Mouse (Mus musculus): ENCODE data around the gene Agtr1a.

The Agtr1a gene

GRCm38 (mm10) chr13:30336148-30336801 lies at the start of gene Agtr1a:
Agtr1a (plus strand) TSS chr13:30336441.
- DNase-seq (ENCODE audit: low read depth, low spot score) = peak; percentile 69

DNA sequence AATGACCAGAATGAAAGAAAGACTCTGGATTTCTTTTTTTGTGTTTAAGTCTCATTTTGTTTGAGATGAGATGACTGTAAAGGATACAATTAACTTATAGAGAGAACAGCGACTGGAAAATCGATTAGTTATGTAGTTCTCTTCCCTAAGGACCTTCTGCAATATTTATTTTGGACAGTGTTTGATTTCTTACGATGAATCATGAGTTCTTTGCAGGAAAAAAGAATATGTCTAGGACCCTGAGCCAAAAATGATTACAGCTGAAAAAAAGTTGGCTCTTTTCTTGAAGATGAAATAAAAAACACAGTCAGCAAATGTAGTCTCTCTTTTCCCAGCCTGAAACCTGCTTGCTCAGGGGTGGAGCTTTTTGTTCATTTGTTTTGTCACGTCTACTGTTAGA lies 26.0 kb upstream of the Agtr1a start:
- DNase-seq (ENCODE audit: low read depth, low spot score) = no peak

GRCm38 (mm10) chr13:30324669-30325346 lies 11.4 kb upstream of the Agtr1a start:
- no peak for DNase-seq (ENCODE audit: low read depth, low spot score)

DNA sequence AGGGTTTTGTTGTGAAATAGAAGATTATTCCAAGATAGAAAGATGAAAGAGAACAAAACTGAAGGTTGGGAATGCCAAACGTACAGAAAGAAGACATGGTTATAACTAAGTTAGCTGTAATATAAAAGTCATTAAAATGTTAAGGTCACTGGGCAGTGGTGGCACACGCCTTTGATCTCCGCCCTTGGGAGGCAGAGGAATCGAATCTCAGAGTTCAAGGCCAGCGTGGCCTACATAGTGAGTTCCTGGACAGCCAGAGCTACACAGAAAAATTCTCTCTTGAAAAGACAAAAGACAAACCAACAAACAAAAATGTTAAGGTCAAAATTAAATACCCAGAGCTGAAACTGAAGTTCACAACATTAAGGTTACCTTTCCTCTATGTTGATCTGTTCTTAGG lies 5.2 kb upstream of the Agtr1a start:
- no peak for DNase-seq (ENCODE audit: low read depth, low spot score)

DNA sequence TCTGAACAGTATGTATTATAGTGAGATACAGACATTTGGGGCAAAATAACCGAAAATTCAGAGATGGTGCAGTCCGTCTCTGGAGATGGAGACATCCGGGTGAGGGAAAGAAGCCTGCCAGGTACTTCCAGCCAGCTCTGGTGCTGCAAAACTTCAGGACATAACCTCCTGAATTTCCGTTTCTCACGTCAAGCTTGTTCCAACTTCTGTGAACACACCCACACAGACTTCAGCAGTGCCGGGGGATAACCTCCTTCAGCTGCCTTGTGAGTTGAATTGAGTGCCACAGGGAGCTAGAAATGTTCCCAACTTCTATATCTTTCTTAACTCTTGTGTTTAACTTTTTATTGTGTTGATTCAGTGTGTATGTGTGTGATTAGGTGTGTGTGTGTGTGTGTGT lies 4.4 kb upstream of the Agtr1a start:
- no peak for DNase-seq (ENCODE audit: low read depth, low spot score)

GRCm38 (mm10) chr13:30332581-30332980 lies 3.7 kb upstream of the Agtr1a start:
- DNase-seq (ENCODE audit: low read depth, low spot score) = no peak

- DNase-seq (ENCODE audit: low read depth, low spot score) = no peak
Observed at GRCm38 (mm10) chr13:30334667-30335066, 1.6 kb upstream of the Agtr1a start.

DNA sequence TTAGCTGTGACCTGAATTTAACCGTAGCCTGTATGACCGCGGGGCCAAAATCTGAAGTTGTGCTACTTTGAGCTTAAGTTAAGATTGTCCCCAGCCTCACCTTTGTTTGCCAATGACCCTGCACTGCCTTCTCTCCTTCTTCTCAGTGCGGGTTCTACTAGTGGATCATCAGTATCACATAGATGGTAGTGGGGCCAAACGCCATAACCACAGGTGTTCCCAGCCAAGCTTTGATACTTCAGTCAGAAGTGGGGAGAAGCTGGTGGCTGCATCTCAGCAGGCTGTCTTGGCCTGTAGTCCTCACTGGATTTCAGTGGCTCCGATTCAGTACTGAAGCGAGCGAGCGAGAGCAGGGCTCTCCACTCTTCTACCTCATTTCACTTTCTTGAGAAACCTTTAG lies 672 bp downstream of the Agtr1a start:
- DNase-seq (ENCODE audit: low read depth, low spot score) = peak; percentile 6

- no peak for DNase-seq (ENCODE audit: low read depth, low spot score)
Observed at GRCm38 (mm10) chr13:30337646-30338045, 1.4 kb downstream of the Agtr1a start.

DNA sequence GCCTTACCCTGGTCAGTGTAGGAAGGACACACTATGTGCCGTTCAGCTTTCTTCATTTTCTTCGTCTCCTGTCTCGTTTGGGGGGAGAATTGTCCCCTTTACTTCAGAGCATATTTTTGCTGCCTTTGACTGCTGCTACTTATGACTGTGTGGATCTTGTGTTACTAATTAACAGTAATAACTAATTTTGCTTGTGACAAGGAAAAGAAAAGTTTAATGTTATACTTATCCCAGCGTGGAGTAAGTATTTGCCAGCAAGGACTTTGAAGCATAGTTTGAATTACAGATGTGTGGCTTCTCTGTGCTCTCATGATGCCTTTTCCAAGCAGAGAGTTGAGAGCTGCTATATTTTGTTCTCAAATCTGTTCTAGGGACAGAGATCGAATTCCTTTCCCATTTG lies 2.3 kb downstream of the Agtr1a start:
- DNase-seq (ENCODE audit: low read depth, low spot score) = no peak

GRCm38 (mm10) chr13:30339927-30340326 lies 3.7 kb downstream of the Agtr1a start:
- no peak for DNase-seq (ENCODE audit: low read depth, low spot score)

DNA sequence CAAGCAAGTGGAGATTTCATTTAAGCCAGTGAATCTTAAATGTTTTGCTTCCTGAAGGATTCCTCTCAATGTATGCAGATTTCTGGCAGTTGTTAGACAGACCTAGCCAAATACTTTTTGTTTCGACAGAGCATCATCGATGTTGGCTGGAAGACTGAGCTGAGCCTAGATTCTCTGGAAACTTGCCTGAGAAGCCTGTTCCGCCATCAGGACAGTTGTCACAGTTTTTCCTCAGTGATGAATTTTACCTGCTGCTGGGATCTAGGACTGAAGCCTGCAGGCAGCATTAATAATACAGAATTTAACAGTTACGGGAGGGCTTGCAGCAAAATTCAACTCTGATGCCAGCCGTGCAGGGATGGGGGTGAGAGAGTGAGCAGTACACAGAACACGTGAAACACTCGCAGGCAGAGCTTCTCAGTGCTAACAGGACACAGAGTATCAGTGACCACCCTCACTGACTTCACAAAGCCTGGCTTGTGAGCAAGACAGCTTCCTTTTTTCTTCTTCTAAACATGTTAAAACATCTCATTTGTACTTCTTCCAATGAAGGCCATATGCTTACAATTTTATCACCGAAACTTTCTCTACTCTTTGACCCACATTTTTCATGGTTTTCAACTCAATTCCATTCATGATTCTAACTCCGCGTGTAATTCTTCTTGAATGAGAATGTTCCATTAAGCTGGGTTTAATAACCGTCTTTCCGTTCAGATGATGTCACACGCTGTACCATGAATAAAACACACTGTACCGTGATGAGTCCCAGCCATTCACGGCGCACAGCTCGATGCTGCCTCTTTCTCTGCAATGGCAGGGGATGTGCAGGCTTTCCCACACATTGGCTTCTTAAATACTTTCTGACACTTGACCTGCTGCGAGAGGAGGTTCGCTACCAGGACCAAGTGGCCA lies 6.0 kb downstream of the Agtr1a start:
- DNase-seq (ENCODE audit: low read depth, low spot score) = no peak

DNA sequence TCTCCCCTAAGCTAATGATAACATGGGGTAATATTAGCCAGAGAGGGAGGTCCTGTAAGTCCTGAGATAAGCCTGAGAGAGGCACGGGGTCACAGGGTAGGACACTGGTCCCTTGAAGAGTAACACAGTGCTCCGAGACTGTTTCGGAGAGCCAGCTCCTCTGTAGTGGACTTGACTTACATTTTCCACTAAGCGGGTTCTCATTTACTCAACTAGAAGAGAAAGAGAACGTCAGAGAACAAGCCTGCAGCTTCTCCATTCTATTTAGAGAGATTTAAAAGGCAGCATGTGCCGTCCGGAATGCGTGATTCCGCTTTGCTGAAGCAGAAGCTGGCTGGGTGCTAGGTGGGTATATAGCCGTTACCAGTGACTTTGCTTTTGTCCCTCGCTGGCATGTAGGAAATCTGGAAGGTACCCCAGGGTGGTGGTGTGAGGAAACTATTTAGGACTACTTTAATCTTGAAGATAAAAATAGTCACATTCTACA lies 9.2 kb downstream of the Agtr1a start:
- DNase-seq (ENCODE audit: low read depth, low spot score) = no peak

GRCm38 (mm10) chr13:30346881-30347280 lies 10.6 kb downstream of the Agtr1a start:
- DNase-seq (ENCODE audit: low read depth, low spot score) = no peak

GRCm38 (mm10) chr13:30348306-30348705 lies 12.1 kb downstream of the Agtr1a start:
- no peak for DNase-seq (ENCODE audit: low read depth, low spot score)

DNA sequence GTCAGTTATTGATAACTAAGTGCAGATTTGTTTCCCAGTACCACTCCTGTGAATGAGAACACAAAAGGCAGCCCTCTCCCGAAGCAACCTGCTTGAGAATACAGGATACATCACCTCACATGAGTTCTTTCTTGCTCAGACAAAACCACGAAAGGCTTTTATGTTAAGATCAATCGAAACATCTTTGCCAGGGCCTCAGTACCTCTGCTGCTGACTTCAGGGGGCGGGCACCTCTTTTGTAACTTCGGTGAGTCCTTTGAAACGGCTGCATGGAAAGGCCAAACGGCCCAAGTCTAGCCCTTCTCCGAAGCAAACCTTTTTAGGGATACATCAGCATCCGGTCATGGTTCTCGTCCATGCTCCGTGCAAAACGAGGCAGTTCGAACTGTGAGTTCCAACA lies 15.7 kb downstream of the Agtr1a start:
- DNase-seq (ENCODE audit: low read depth, low spot score) = no peak

GRCm38 (mm10) chr13:30354991-30355580 lies 18.8 kb downstream of the Agtr1a start:
- DNase-seq (ENCODE audit: low read depth, low spot score) = no peak

DNA sequence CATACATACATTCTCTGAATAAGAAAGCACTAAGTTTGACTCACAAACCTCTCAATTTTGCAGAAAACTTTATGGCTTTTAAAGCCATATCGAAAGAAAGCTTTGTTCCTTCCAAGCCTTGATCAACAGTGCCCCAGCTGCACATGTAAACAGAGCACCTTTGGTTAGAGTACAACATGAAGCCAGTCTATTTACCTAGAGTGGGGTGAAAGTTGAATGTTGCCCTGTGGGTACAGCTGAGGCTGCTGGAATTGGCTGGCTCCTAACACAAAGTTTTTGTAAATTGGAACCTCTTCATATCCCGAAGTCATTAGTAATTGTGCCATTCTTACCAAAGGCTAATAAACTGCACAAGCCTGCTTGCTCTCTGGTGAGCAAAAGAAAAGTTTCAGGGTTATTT lies 19.7 kb downstream of the Agtr1a start:
- no peak for DNase-seq (ENCODE audit: low read depth, low spot score)

DNA sequence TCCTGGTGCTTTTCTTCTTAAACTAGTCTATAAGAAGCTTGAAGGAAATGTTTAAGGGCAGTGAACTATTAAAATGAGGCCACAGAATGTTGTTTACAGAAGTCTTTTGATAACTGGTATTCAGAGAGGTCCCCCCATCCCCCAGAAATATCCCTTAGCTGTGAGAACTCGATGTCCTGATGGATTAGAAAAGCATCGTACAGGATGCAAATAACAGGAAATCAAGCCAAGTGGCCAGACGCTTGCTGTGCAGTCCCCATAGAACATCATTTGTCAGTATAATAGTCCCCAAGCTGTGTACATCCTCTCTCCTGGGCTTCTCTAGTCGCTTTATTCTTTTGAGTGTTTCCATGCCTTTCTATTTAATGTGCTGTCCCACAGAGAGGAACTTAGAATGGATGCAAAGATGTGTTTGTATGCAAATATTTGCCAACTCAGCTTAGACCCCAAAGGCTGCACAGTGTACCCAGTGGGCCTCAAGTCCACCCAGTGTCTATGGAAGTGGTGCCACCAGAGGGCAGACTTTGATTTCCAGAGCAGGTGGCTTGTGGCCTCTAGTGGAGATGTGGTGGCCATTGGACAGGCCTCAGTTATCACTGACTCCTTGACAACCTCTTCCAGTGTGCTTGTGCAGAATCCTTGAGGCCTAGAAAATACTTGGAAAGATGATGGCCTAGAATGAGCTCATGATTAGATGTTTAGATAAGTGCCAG lies 22.4 kb downstream of the Agtr1a start:
- DNase-seq (ENCODE audit: low read depth, low spot score) = peak; percentile 14

- DNase-seq (ENCODE audit: low read depth, low spot score) = no peak
Observed at GRCm38 (mm10) chr13:30359886-30360285, 23.6 kb downstream of the Agtr1a start.

DNA sequence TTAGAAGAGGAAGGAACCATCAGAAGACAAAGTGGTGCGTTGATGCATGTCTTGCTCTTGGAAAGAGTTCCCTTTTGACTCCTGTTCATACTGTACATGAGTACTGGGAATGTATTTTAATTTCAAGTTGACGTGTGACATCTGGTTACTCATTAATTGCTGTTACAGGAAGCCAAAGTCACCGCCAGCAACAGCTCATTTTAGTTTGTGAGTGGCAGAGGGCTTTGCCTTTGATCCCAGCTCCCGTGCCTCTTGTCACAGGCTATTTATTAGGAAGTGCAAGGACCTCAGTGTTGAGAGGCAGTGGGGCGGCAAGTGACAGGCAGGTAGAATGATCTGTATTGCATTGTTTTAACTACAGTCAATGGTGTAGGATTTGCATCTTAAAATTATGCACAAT lies 24.8 kb downstream of the Agtr1a start:
- DNase-seq (ENCODE audit: low read depth, low spot score) = no peak

Measured in R1 (cell line).